Mouse (Mus musculus): ENCODE results near the gene Erich2.

DNA sequence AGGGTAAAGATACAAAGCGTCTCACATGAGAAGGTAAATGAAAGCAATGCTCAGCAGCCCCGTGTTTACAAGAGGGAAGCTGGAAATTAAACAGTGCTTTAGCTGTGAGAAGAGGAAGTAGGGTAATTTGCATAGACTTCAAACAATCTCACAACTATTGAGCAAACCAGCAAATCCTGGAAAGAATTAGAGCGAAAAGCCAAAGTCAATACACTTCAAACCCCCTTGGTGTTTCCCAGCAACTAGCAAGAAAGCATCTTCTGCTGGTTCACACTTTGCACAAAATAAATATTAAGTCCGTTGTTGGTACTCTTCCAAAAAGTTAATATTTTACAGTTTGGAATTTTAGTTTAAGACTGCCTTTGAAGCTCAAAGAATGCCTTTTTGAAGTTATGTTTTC is 2.7 kb upstream of the Erich2 start:
- TF ChIP-seq CTCF (IDR thresholded peaks at IDR 0.05; ENCODE audit: insufficient read depth, low read depth, low read length), result no peak
- TF ChIP-seq POLR2A (IDR thresholded peaks at IDR 0.05; ENCODE audit: insufficient read depth, low read depth, low read length), result no peak

All from olfactory bulb, adult 2 months (tissue).